Mouse (Mus musculus): ENCODE measurements at regions not wholly inside any gene's neighbourhood (a gene's known extent, or its start where the extent isn't known, plus 50 kb on each side); places are given as distances from the start of the nearest gene placed in this dataset.

GRCm38 (mm10) chr7:73608804-73609275 is 67.2 kb upstream of the Chd2 start:
- DNase-seq (ENCODE audit: low spot score), result peak; percentile 24

- DNase-seq (ENCODE audit: low spot score), result peak; percentile 32
Measured at GRCm38 (mm10) chr7:73608070-73608803, 66.6 kb upstream of the Chd2 start.

- peak; percentile 46 for DNase-seq (ENCODE audit: low spot score)
Measured at GRCm38 (mm10) chr7:73607450-73608005, 65.9 kb upstream of the Chd2 start.

- DNase-seq (ENCODE audit: low spot score), result peak; percentile 98
Measured at GRCm38 (mm10) chr7:73606677-73607449, 65.2 kb upstream of the Chd2 start.

GRCm38 (mm10) chr7:73604597-73604996 is 63.0 kb upstream of the Chd2 start:
- no peak for DNase-seq (ENCODE audit: low spot score)

GRCm38 (mm10) chr7:73602815-73603551 is 61.4 kb upstream of the Chd2 start:
- DNase-seq (ENCODE audit: low spot score), result no peak

GRCm38 (mm10) chr7:73601336-73601735 is 59.7 kb upstream of the Chd2 start:
- no peak for DNase-seq (ENCODE audit: low spot score)

GRCm38 (mm10) chr7:73600776-73601175 is 59.1 kb upstream of the Chd2 start:
- no peak for DNase-seq (ENCODE audit: low spot score)

- DNase-seq (ENCODE audit: low spot score), result peak; percentile 40
Measured at GRCm38 (mm10) chr7:73600003-73600385, 58.4 kb upstream of the Chd2 start.

GRCm38 (mm10) chr7:73599354-73600002 is 57.8 kb upstream of the Chd2 start:
- DNase-seq (ENCODE audit: low spot score), result no peak

- no peak for DNase-seq (ENCODE audit: low spot score)
Measured at GRCm38 (mm10) chr7:73597968-73598367, 56.3 kb upstream of the Chd2 start.

- peak; percentile 61 for DNase-seq (ENCODE audit: low spot score)
Measured at GRCm38 (mm10) chr7:73596866-73597840, 55.5 kb upstream of the Chd2 start.

GRCm38 (mm10) chr7:73596415-73596814 is 54.8 kb upstream of the Chd2 start:
- no peak for DNase-seq (ENCODE audit: low spot score)

- peak; percentile 36 for DNase-seq (ENCODE audit: low spot score)
Measured at GRCm38 (mm10) chr7:73595860-73596259, 54.2 kb upstream of the Chd2 start.

- peak; percentile 95 for DNase-seq (ENCODE audit: low spot score)
Measured at GRCm38 (mm10) chr7:73595140-73595825, 53.7 kb upstream of the Chd2 start.

- DNase-seq (ENCODE audit: low spot score), result peak; percentile 43
Measured at GRCm38 (mm10) chr7:73594492-73595139, 53.0 kb upstream of the Chd2 start.

- no peak for DNase-seq (ENCODE audit: low spot score)
Measured at GRCm38 (mm10) chr7:73593645-73594385, 52.2 kb upstream of the Chd2 start.

- DNase-seq (ENCODE audit: low spot score), result no peak
Measured at GRCm38 (mm10) chr7:73592857-73593256, 51.2 kb upstream of the Chd2 start.
